Mouse (Mus musculus): ENCODE measurements at regions not wholly inside any gene's neighbourhood (a gene's known extent, or its start where the extent isn't known, plus 50 kb on each side); places are given as distances from the start of the nearest gene placed in this dataset.
A peak's percentile ranks its signal among the peaks of the same experiment; 100 is the strongest.

DNA sequence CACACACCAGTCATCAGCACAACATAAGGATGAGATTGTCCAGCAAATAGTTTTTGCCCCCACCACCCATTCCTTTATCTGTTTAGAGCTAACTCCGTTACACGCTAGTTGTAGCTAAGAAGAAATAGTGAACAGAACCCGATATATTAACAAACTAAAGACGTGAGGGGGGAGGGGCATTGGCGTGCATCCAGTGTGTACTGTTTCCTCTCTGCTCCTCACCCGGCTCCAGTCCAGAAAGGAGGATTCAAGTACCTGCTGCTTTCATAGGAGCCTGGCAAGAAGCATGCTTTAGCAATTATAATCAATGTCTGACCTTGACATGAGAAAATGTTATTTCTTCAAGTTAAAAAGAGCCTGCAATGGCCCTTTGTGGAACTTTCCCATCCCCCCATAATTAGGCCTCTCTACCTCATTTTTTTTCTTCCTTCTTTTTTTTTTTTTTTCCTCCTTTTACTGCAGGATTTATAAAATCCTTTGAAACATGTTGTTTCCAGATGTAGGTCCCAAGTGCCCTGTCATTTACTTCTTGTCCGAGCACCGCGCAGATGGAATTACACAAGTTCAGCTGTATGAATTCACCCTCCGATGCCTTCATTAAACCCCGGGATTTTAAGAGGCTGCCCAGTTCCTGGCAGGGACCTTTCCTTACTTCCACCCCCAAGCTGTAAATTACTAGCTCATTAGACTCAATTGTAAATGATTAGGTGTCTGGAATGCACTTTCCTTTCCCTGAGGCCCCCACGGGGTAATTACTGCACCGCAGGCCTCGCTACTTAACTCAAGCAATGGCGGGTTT, 116.6 kb upstream of the Lpar1 start:
- Histone ChIP-seq H3K27me3 (ENCODE audit: control insufficient read depth, insufficient read depth, low read length) (no peaks in the 10 kb centered on the region), H3K4me2 (replicated peaks; ENCODE audit: low read depth) (no peak overlapping the region), H3K36me3 (ENCODE audit: control insufficient read depth, insufficient read depth, low read length) (no peaks in the 10 kb centered on the region), H3K9me3 (ENCODE audit: control insufficient read depth, low read length) (no peaks in the 10 kb centered on the region), H3K27ac (replicated peaks) (no peak overlapping the region), H3K9ac (ENCODE audit: low read length) (no peak overlapping the region), H3K4me1 (replicated peaks; ENCODE audit: control insufficient read depth, insufficient read depth) (no peaks in the 10 kb centered on the region), H3K4me3 (ENCODE audit: low read depth, low read length) (no peak overlapping the region)
- 34% methylated on average over 15 of the region's 15 CpGs for WGBS
- DNase-seq (ENCODE audit: low spot score) (no peak), ATAC-seq (ENCODE audit: low FRiP score, low TSS enrichment) (no peak)
- TF ChIP-seq EP300 (optimal IDR thresholded peaks at IDR 0.05) (no peak), CTCF (IDR thresholded peaks at IDR 0.05; ENCODE audit: low read depth) (no peak)

DNA sequence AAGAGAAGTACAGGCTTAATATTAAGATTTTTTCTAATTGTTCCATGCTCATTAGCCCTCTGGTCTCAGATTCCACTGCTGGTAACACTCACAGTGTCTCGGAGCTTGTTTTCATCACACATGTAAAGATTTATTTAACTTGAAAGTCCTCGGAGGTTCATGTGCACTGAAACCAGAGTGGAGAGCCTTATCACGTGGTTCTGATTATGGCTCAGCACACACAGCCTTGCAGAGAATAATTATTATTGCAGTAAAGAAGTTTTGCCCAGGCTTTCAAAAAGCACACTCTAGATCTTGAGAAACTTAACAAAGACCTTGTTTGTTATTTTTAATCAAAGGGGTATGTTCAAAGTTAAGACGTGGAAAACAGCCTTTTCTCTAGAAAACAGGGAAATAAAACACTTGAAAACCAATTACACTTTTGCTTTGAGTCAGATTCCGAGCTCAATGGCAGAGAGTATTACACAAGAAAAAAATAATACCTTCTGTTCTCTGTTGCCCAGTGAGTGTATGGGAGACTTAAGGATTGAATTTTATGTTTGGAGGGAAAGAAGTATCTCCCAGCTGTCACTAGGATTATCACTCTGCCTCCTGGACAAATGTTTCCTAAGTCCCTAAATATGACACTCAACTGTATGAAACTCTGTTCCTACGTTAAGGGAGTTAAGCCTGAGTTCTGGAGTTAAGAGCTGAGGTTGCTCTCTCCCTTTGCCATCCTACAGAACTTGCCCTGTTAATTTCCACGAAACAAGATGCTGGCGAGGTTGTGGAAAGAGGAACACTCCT, 114.9 kb upstream of the Lpar1 start:
- H3K4me2 ChIP-seq (replicated peaks; ENCODE audit: low read depth) = no peak overlapping the region
- H3K9ac ChIP-seq (ENCODE audit: low read length) = no peak overlapping the region
- no peaks in the 10 kb centered on the region for H3K36me3 ChIP-seq (ENCODE audit: control insufficient read depth, insufficient read depth, low read length)
- WGBS = 44% methylated on average over 8 of the region's 8 CpGs
- no peak for ATAC-seq (ENCODE audit: low FRiP score, low TSS enrichment)
- no peak for TF ChIP-seq CTCF (IDR thresholded peaks at IDR 0.05; ENCODE audit: low read depth)
- no peaks in the 10 kb centered on the region for H3K4me1 ChIP-seq (replicated peaks; ENCODE audit: control insufficient read depth, insufficient read depth)
- no peak overlapping the region for H3K4me3 ChIP-seq (ENCODE audit: low read depth, low read length)
- H3K27me3 ChIP-seq (ENCODE audit: control insufficient read depth, insufficient read depth, low read length) = no peaks in the 10 kb centered on the region
- no peak for DNase-seq (ENCODE audit: low spot score)
- no peak overlapping the region for H3K27ac ChIP-seq (replicated peaks)
- H3K9me3 ChIP-seq (ENCODE audit: control insufficient read depth, low read length) = no peaks in the 10 kb centered on the region

DNA sequence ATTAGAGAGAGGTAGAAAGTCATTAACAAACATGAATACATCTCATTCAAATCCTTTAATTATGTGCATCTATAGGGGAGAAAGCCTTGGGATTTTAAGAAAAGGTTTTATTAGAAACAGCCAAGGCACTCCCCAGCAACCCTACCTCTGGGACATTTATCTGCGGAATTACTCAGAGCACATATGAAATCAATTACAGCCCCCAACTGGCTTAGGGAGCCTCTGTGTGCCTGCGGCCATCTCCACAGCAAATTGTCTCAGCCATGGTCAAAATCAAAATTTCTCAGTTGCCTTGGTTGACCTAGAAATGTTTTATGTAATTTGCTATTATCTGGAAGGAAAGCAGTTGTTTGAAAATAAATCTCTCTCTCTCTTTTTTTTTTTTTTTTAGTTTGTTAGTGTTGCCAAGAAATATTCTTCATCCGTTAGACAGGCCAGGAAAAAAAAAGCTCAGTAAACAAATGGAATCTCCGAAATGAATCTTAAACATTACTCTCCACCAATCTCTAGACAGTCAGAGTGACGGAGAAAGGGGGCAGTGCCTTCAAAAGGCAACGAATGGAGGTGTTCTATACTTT, 110.0 kb upstream of the Lpar1 start:
- H3K27me3 ChIP-seq (ENCODE audit: control insufficient read depth, insufficient read depth, low read length) = no peaks in the 10 kb centered on the region
- no peak overlapping the region for H3K27ac ChIP-seq (replicated peaks)
- no peaks in the 10 kb centered on the region for H3K4me1 ChIP-seq (replicated peaks; ENCODE audit: control insufficient read depth, insufficient read depth)
- no peaks in the 10 kb centered on the region for H3K36me3 ChIP-seq (ENCODE audit: control insufficient read depth, insufficient read depth, low read length)
- H3K9ac ChIP-seq (ENCODE audit: low read length) = no peak overlapping the region
- ATAC-seq (ENCODE audit: low FRiP score, low TSS enrichment) (no peak), DNase-seq (ENCODE audit: low spot score) (no peak)
- H3K4me2 ChIP-seq (replicated peaks; ENCODE audit: low read depth) = no peak overlapping the region
- no peaks in the 10 kb centered on the region for H3K9me3 ChIP-seq (ENCODE audit: control insufficient read depth, low read length)
- WGBS = 34% methylated on average over 6 of the region's 6 CpGs
- no peak overlapping the region for H3K4me3 ChIP-seq (ENCODE audit: low read depth, low read length)
- no peak for TF ChIP-seq EP300 (optimal IDR thresholded peaks at IDR 0.05)
- TF ChIP-seq CTCF (IDR thresholded peaks at IDR 0.05; ENCODE audit: low read depth) = no peak

DNA sequence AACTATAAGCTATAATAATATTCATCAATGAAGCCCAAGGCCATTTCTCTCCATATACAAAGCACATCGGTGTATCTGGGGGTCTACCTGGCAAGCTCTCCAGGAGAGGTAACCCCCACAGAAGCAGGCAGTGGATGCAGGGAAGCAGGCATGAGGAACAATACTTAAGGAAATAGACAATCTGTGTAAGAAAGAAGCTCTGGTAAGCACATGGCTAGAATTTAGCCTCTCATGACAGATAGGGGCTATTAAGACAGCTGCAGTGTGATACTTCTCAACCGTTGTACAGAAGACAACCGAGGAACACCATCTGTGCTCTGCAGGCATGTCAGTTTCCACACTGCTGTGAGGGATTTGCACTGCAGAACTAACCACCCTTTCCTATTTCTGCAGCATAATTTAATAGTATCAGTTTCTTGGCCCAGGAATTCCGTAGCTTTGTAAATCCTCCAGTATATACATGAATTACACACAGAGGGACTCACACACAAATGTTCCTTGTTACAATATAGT, 108.1 kb upstream of the Lpar1 start:
- H3K36me3 ChIP-seq (ENCODE audit: control insufficient read depth, insufficient read depth, low read length) = no peaks in the 10 kb centered on the region
- no peak overlapping the region for H3K4me3 ChIP-seq (ENCODE audit: low read depth, low read length)
- TF ChIP-seq EP300 (optimal IDR thresholded peaks at IDR 0.05) (no peak), CTCF (IDR thresholded peaks at IDR 0.05; ENCODE audit: low read depth) (no peak)
- WGBS = 56% methylated on average over 4 of the region's 4 CpGs
- ATAC-seq (ENCODE audit: low FRiP score, low TSS enrichment) = no peak
- no peaks in the 10 kb centered on the region for H3K27me3 ChIP-seq (ENCODE audit: control insufficient read depth, insufficient read depth, low read length)
- no peak overlapping the region for H3K9ac ChIP-seq (ENCODE audit: low read length)
- H3K9me3 ChIP-seq (ENCODE audit: control insufficient read depth, low read length) = no peaks in the 10 kb centered on the region
- no peak for DNase-seq (ENCODE audit: low spot score)
- no peaks in the 10 kb centered on the region for H3K4me1 ChIP-seq (replicated peaks; ENCODE audit: control insufficient read depth, insufficient read depth)
- no peak overlapping the region for H3K27ac ChIP-seq (replicated peaks)
- H3K4me2 ChIP-seq (replicated peaks; ENCODE audit: low read depth) = no peak overlapping the region

DNA sequence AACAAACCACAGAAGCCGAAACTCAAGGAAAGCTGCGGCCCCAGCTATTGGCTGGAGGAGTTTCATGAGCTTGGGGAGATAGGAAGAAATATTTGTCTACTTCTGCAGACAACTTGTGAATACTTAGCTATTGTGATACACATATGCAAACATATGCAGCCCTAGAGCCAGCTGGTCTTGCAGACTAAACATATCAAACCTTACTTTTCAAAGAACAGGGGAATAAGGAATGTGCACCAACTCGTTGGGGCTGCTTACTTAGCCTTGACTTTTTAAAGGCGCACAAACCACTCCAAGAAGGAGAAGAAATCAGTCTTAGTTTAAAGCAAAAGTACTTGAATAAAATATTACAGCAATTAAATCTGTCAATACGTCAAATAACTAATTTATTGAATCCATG, 106.8 kb upstream of the Lpar1 start:
- ATAC-seq (ENCODE audit: low FRiP score, low TSS enrichment) (peak; percentile 67; the same call in 1 of the 2 replicates), DNase-seq (ENCODE audit: low spot score) (peak; percentile 67)
- H3K4me1 ChIP-seq (replicated peaks; ENCODE audit: control insufficient read depth, insufficient read depth) = no peaks in the 10 kb centered on the region
- no peak overlapping the region for H3K4me2 ChIP-seq (replicated peaks; ENCODE audit: low read depth)
- no peak overlapping the region for H3K4me3 ChIP-seq (ENCODE audit: low read depth, low read length)
- no peak overlapping the region for H3K27ac ChIP-seq (replicated peaks)
- no peaks in the 10 kb centered on the region for H3K36me3 ChIP-seq (ENCODE audit: control insufficient read depth, insufficient read depth, low read length)
- no peaks in the 10 kb centered on the region for H3K9me3 ChIP-seq (ENCODE audit: control insufficient read depth, low read length)
- no peaks in the 10 kb centered on the region for H3K27me3 ChIP-seq (ENCODE audit: control insufficient read depth, insufficient read depth, low read length)
- 29% methylated on average over 5 of the region's 5 CpGs for WGBS
- TF ChIP-seq CTCF (IDR thresholded peaks at IDR 0.05; ENCODE audit: low read depth) (no peak), EP300 (optimal IDR thresholded peaks at IDR 0.05) (no peak)
- no peak overlapping the region for H3K9ac ChIP-seq (ENCODE audit: low read length)

Measured in stomach, postnatal 0 days (tissue).